Mouse (Mus musculus) adrenal gland, adult 2 months (tissue): ENCODE results near the gene Scarb2. TPM values are rescaled to one million over a fixed set of nuclear protein-coding genes. Genes with fewer than 3 reads are reported as not detected.
A peak's percentile ranks its signal among the peaks of the same experiment; 100 is the strongest.
"Not testable (repeated sequence)": the region's sequence is repeated elsewhere in the genome, so short reads cannot be mapped to it uniquely, and the experiment has no call there.

Source experiments
- DNase-seq: peaks from one replicate; pipeline ENCODE4 v3.0.0; 2021
- long read RNA-seq: library from polyadenylated mRNA; stranded (forward); transcript quantifications from one replicate; pipeline ENCODE4 v2.0.0, GENCODE M21; 2021
- polyA plus RNA-seq: library from polyadenylated mRNA; depleted of rRNA; stranded (reverse); fragments of >200 nt; gene quantifications from 2 replicates; pipeline ENCODE4 v1.2.3, GENCODE M21; 2012; rRNA removed
- total RNA-seq, 2 experiments: library from RNA; stranded (reverse); gene quantifications; 2 replicates each; pipeline ENCODE4 v1.2.3; 2021

Scarb2 gene
- total RNA-seq: 10 to 100 TPM; 58.7 to 79.0 TPM
- polyA plus RNA-seq: 18.1 and 19.6 TPM in 2 replicates
- long read RNA-seq, full-length matches to known transcripts: 44 of 50 reads
- long read RNA-seq, partial matches to known transcripts: 2 of 50 reads
- long read RNA-seq, other reads (novel, unspliced or antisense): 4 of 50 reads

GRCm38 (mm10) chr5:92506733-92507132, at the start of gene Scarb2:
Scarb2 (minus strand) TSS chr5:92506833.
- DNase-seq: no peak

- no peak for DNase-seq
Observed at GRCm38 (mm10) chr5:92555905-92556304, 49.3 kb upstream of the Scarb2 start.

GRCm38 (mm10) chr5:92554891-92555511, 48.4 kb upstream of the Scarb2 start, which contains the start of gene Fam47e:
Fam47e (plus strand) TSS chr5:92555069.
- no peak for DNase-seq

- no peak for DNase-seq
Observed at GRCm38 (mm10) chr5:92554443-92554842, 47.8 kb upstream of the Scarb2 start.

- DNase-seq: no peak
Observed at GRCm38 (mm10) chr5:92553939-92554338, 47.3 kb upstream of the Scarb2 start.

GRCm38 (mm10) chr5:92552611-92553010, 46.0 kb upstream of the Scarb2 start:
- DNase-seq: no peak

- DNase-seq: no peak
Observed at GRCm38 (mm10) chr5:92539698-92540097, 33.1 kb upstream of the Scarb2 start.

GRCm38 (mm10) chr5:92524821-92525258, 18.2 kb upstream of the Scarb2 start:
- peak; percentile 28 for DNase-seq

GRCm38 (mm10) chr5:92521131-92521530, 14.5 kb upstream of the Scarb2 start:
- DNase-seq: not testable (repeated sequence)

GRCm38 (mm10) chr5:92512066-92512465, 5.4 kb upstream of the Scarb2 start:
- DNase-seq: no peak

GRCm38 (mm10) chr5:92511256-92511655, 4.6 kb upstream of the Scarb2 start:
- DNase-seq: no peak

- DNase-seq: no peak
Observed at GRCm38 (mm10) chr5:92508853-92509252, 2.2 kb upstream of the Scarb2 start.

GRCm38 (mm10) chr5:92506301-92506729, 318 bp downstream of the Scarb2 start:
- DNase-seq: peak; percentile 47

- peak; percentile 99 for DNase-seq
Observed at GRCm38 (mm10) chr5:92505402-92505865, 1.2 kb downstream of the Scarb2 start.

- DNase-seq: peak; percentile 58
Observed at GRCm38 (mm10) chr5:92504676-92505400, 1.8 kb downstream of the Scarb2 start.

- no peak for DNase-seq
Observed at GRCm38 (mm10) chr5:92503856-92504618, 2.6 kb downstream of the Scarb2 start.

GRCm38 (mm10) chr5:92503356-92503847, 3.2 kb downstream of the Scarb2 start:
- DNase-seq: no peak

GRCm38 (mm10) chr5:92499378-92499777, 7.3 kb downstream of the Scarb2 start:
- DNase-seq: no peak

GRCm38 (mm10) chr5:92498661-92499060, 8.0 kb downstream of the Scarb2 start:
- DNase-seq: peak; percentile 30

GRCm38 (mm10) chr5:92498225-92498624, 8.4 kb downstream of the Scarb2 start:
- no peak for DNase-seq

GRCm38 (mm10) chr5:92495771-92496409, 10.7 kb downstream of the Scarb2 start:
- peak; percentile 59 for DNase-seq
